Mouse (Mus musculus): Measurements from ENCODE around the gene Oit1. TPM values are rescaled to one million over a fixed set of nuclear protein-coding genes. Genes with fewer than 3 reads are reported as not detected.
A peak's percentile ranks its signal among the peaks of the same experiment; 100 is the strongest.

Oit1 gene
- polyA plus RNA-seq, 1 experiment from 2014 or later, result not detected

DNA sequence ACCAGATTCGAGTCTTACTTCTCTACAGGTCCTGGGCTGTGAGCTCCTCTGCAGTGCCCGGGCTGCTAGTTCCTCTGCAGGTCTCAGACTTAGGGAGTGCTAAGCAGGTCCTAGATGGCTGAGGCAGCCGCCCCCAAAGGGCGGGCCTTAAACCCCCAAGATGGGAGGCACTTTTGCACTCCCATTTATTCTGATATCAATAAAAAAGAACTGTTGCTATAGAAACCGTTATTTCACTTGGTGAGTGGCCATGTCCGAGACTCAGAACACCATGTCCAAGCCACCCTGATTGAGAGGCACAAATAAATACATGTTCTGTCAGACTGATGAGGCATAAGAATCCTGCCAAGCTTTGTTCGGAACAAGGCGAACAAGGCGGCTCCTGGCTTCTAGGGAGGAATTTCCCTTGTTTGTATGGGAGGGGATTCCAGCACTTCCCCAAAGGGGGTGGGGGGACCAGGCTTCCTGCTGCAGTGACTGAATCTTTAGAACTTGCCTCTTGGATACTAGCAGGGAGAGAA, 68.9 kb downstream of the Oit1 start:
- 13% methylated on average over 9 of the region's 9 CpGs for WGBS
- ATAC-seq (replicated peaks), result peak; percentile 61
- no peak overlapping the region for H3K4me3 ChIP-seq
- H3K27ac ChIP-seq, result no peak overlapping the region
- peaks cover 4% of the 10 kb centered on the region; the same call in 1 of the 2 replicates for H3K27me3 ChIP-seq (replicated peaks)
- no peak overlapping the region for H3K4me2 ChIP-seq
- no peaks in the 10 kb centered on the region for H3K9me3 ChIP-seq
- no peaks in the 10 kb centered on the region for H3K4me1 ChIP-seq
- H3K9ac ChIP-seq, result no peak overlapping the region
- no peaks in the 10 kb centered on the region for H3K36me3 ChIP-seq (replicated peaks)

DNA sequence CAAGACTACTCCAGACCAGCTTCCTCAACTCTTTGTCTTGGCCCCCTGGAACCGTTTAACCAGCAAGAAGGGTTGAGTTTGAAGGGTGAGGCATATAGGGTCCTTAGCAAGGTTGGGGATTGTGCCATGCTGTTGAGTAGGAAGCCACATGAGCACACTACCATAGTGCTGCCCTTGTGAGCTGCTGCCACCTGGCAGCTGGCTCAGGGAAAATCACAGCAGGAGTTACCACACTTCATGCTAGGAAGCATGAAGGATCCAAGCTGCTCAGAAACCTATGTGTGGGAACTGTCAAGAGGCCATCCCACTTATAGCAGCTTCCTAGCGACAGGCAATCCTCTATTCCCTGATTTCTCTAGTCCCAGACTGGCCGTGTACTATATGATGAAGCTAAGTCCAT, 69.9 kb downstream of the Oit1 start:
- Histone ChIP-seq H3K4me3 (no peak overlapping the region), H3K27ac (no peak overlapping the region), H3K9ac (no peak overlapping the region), H3K27me3 (replicated peaks) (peaks cover 3% of the 10 kb centered on the region; the same call in 1 of the 2 replicates), H3K4me1 (no peaks in the 10 kb centered on the region), H3K4me2 (no peak overlapping the region), H3K9me3 (no peaks in the 10 kb centered on the region), H3K36me3 (replicated peaks) (no peaks in the 10 kb centered on the region)
- WGBS, result 80% methylated on average over 3 of the region's 3 CpGs
- ATAC-seq (replicated peaks), result no peak

DNA sequence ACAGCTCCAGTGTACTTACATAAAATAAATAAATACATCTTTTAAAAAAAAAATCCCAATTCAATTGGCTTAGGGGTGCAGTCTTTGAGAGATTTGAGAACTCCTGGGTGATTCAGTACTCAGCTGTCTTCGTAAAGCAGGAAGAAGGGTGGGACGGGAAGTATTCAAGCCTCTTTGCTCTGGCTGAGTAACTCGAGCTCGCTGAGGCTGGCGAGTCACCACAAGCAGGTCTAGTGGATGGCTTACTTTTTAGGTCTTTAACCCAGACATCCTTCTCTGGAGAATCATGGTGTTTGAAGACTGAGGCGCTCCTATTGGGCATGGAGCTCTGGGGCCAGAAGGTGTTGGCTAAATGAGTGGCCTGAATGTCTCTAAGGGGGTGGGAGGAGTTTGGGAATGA, 71.7 kb downstream of the Oit1 start:
- H3K27me3 ChIP-seq (replicated peaks), result peaks cover 3% of the 10 kb centered on the region; the same call in 1 of the 2 replicates
- no peak overlapping the region for H3K9ac ChIP-seq
- H3K27ac ChIP-seq, result no peak overlapping the region
- no peak for ATAC-seq (replicated peaks)
- no peaks in the 10 kb centered on the region for H3K9me3 ChIP-seq
- no peaks in the 10 kb centered on the region for H3K36me3 ChIP-seq (replicated peaks)
- no peak overlapping the region for H3K4me3 ChIP-seq
- no peaks in the 10 kb centered on the region for H3K4me1 ChIP-seq
- 84% methylated on average over 6 of the region's 6 CpGs for WGBS
- no peak overlapping the region for H3K4me2 ChIP-seq

DNA sequence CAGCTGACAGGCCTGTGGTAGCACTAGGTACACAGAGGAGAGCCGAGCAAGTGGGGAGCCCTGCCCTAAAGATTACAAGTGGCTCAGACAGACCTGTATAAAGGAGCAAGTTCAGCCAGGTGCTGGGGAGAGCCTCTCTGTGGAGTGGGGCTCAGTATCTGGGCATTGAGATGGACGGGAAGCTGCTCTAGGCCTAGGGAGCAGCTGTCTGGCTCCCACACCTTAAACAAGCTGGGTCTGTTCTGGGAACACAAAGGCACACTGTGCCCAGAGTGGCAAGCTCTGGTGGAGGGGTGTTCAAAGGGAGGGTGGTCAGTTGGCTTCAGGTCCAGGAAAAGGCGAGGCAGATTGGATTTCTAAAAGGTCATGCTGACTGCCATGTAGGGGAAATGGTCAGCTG, 73.5 kb downstream of the Oit1 start:
- ATAC-seq (replicated peaks), result no peak
- 0 out of 2 replicates have a peak, but pooled peaks cover 3% of the 10 kb centered on the region for H3K27me3 ChIP-seq (replicated peaks)
- no peak overlapping the region for H3K4me3 ChIP-seq
- no peak overlapping the region for H3K9ac ChIP-seq
- no peaks in the 10 kb centered on the region for H3K4me1 ChIP-seq
- no peak overlapping the region for H3K4me2 ChIP-seq
- no peaks in the 10 kb centered on the region for H3K9me3 ChIP-seq
- WGBS, result 79% methylated on average over 3 of the region's 3 CpGs
- no peak overlapping the region for H3K27ac ChIP-seq
- H3K36me3 ChIP-seq (replicated peaks), result no peaks in the 10 kb centered on the region

GRCm38 (mm10) chr14:8304082-8304481, 74.5 kb downstream of the Oit1 start:
- ATAC-seq (replicated peaks), result no peak

DNA sequence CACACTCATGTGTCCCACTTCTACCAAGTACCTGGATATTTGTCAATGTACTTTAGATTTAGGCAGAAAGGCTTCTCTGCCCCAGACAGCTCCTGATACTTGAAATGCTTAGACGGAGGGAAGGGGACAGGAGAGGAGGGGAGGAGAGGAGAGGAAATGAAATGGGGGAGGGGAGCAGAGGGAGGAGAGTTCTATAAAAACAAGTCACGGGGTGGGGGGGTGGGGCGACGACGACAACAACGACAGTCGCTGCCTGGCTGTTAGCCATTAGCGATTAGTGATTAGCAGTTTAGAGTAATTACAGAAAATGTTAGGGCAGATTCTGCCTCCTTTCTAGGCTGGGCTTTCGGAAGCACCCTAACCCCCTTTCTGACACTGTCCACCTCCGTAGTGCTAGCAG, 75.9 kb downstream of the Oit1 start:
- Histone ChIP-seq H3K27me3 (replicated peaks) (no peaks in the 10 kb centered on the region), H3K4me3 (no peak overlapping the region), H3K4me1 (no peaks in the 10 kb centered on the region), H3K9me3 (no peaks in the 10 kb centered on the region), H3K36me3 (replicated peaks) (no peaks in the 10 kb centered on the region), H3K4me2 (no peak overlapping the region), H3K9ac (no peak overlapping the region), H3K27ac (no peak overlapping the region)
- ATAC-seq (replicated peaks), result no peak
- 34% methylated on average over 10 of the region's 10 CpGs for WGBS

More at GRCm38 (mm10) chr14:8304082-8304481, 74.5 kb downstream of the Oit1 start:
- Histone ChIP-seq H3K27ac (no peak overlapping the region), H3K27me3 (replicated peaks) (no peaks in the 10 kb centered on the region), H3K4me1 (no peaks in the 10 kb centered on the region), H3K36me3 (replicated peaks) (no peaks in the 10 kb centered on the region), H3K9me3 (no peaks in the 10 kb centered on the region), H3K9ac (no peak overlapping the region), H3K4me3 (no peak overlapping the region), H3K4me2 (no peak overlapping the region)

DNA sequence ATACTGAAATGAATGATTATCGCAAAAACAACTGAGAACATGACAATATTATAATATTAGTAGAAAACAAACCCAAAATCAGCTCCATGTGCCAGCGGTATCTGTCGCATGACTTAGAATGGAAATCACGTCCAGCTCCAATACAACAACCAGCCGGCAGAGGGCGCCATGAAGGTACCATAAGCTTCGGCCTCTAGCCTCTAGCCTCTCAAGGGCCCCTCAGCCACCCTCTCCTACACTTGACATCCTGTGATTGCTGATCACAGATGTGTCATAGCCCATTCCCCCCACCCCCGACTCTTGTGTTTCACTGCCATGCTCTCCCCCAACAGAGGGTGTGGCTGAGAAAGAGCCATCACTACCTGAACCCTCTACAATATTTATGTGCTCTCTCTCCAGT, 78.3 kb downstream of the Oit1 start:
- H3K27ac ChIP-seq, result no peak overlapping the region
- H3K9ac ChIP-seq, result no peak overlapping the region
- WGBS, result 25% methylated on average over 8 of the region's 8 CpGs
- no peaks in the 10 kb centered on the region for H3K9me3 ChIP-seq
- H3K4me1 ChIP-seq, result no peaks in the 10 kb centered on the region
- no peak overlapping the region for H3K4me2 ChIP-seq
- H3K4me3 ChIP-seq, result no peak overlapping the region
- H3K36me3 ChIP-seq (replicated peaks), result no peaks in the 10 kb centered on the region
- no peak for ATAC-seq (replicated peaks)
- H3K27me3 ChIP-seq (replicated peaks), result no peaks in the 10 kb centered on the region

Other genes with a start within 250 kb of the Oit1 start
- gene Pdhb, start 205.7 kb downstream of the Oit1 start, polyA plus RNA-seq (2015; fragmentation: Nextera tagmentation; extraction: Ambion mirVana), result 245 TPM in 2 replicates
- 18.3 and 19.6 TPM in 2 replicates for gene Kctd6, start 164.6 kb downstream of the Oit1 start, polyA plus RNA-seq (2015; fragmentation: Nextera tagmentation; extraction: Ambion mirVana)
- gene Acox2, start 119.4 kb downstream of the Oit1 start, polyA plus RNA-seq (2015; fragmentation: Nextera tagmentation; extraction: Ambion mirVana), result not detected in 2 replicates
- 0.66 and 0.68 TPM in 2 replicates for gene Fam107a, start 60.7 kb downstream of the Oit1 start, polyA plus RNA-seq (2015; fragmentation: Nextera tagmentation; extraction: Ambion mirVana)

Measured in midbrain, embryonic 15.5 days (tissue).